Mouse (Mus musculus) heart, postnatal 0 days (tissue): ENCODE measurements around the gene Atp6v1fnb.

Experiments used
- CTCF ChIP-seq: IDR thresholded peaks from 2 replicates; pipeline ENCODE4 v1.5.1; 2016; ENCODE audit warnings: antibody characterized with exemption, control low read depth, low read depth
- EP300 ChIP-seq: IDR thresholded peaks from 2 replicates; pipeline ENCODE4 v1.6.1; 2016; ENCODE audit warnings: antibody characterized with exemption, low read depth

GRCm38 (mm10) chr6:29473941-29474691 is 2.9 kb downstream of the Atp6v1fnb start:
- TF ChIP-seq CTCF (no peak), EP300 (no peak)
